Mouse (Mus musculus): ENCODE data around the gene Nxpe3.

GRCm38 (mm10) chr16:55893410-55894107, 1.5 kb downstream of the Nxpe3 start:
- TF ChIP-seq POLR2A (IDR thresholded peaks at IDR 0.05; ENCODE audit: control insufficient read depth in 1 of 2, insufficient read depth in 1 of 2, low read depth in 1 of 2, low read length in 2 of 2, poor library complexity in 1 of 2) (no peak), CTCF (IDR thresholded peaks at IDR 0.05 in 2 of 3, conservative IDR thresholded peaks at IDR 0.05 in 1 of 3; ENCODE audit: control insufficient read depth in 1 of 3, insufficient read depth in 1 of 3, low read depth in 2 of 3, low read length in 3 of 3, poor library complexity in 1 of 3, severe bottlenecking in 1 of 3) (no peak), ZC3H11A (IDR thresholded peaks at IDR 0.05; ENCODE audit: low read depth, low read length) (no peak)
